Mouse (Mus musculus): Measurements from ENCODE around the gene Hfe2. TPM values are rescaled to one million over a fixed set of nuclear protein-coding genes. Genes with fewer than 3 reads are reported as not detected.
"Not testable (repeated sequence)": the region's sequence is repeated elsewhere in the genome, so short reads cannot be mapped to it uniquely, and the experiment has no call there.

Hfe2 gene
- not detected in 2 replicates for total RNA-seq (2015; ENCODE audit: low replicate concordance)
- total RNA-seq (2017; ENCODE audit: low replicate concordance), result 0.17 TPM in 1 of 2 replicates, not detected in the other

GRCm38 (mm10) chr3:96524914-96525313, at the start of gene Hfe2:
Gene Hfe2 (plus strand): TSS chr3:96525172.
- no peak for ATAC-seq (replicated peaks; ENCODE audit: low FRiP score, poor library complexity, severe bottlenecking)

DNA sequence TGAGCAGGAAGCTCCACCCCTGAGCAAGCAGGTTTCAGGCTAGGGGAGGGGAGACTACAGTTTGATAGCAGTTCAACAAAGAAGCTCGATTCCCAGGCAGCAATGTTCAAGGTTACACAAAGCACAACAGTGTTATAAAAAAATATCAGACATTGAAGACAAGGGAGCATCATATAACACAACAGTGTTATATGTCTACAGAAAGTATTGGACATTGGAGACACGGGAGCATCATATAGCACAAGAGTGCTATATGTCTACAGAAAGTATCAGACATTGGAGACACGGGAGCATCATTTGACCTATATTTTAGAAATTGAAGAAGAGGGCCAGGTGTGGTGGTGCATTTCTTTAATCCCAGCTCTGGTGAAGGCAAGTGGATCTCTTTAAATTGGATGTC, 47.9 kb upstream of the Hfe2 start:
- ATAC-seq (replicated peaks; ENCODE audit: low FRiP score, poor library complexity, severe bottlenecking), result no peak

- no peak for ATAC-seq (replicated peaks; ENCODE audit: low FRiP score, poor library complexity, severe bottlenecking)
Observed at GRCm38 (mm10) chr3:96477558-96477957, 47.4 kb upstream of the Hfe2 start.

DNA sequence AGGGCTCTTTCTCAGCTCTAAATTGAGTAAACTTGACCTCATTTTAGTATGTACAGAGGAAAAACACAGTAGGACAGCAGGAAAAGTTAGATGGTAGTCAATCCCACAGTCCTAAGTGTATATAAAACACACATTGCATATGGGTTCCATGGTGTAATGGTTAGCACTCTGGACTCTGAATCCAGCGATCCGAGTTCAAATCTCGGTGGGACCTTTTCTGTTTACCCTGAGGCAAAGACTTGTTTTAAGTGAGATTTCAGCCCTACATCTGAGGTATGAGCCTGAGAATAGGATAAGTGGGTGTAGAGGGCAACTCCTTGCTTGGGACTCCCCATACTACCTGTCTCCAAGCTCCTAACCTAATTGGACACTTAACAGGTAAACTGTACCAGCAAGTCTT, 45.7 kb upstream of the Hfe2 start:
- no peak for ATAC-seq (replicated peaks; ENCODE audit: low FRiP score, poor library complexity, severe bottlenecking)

DNA sequence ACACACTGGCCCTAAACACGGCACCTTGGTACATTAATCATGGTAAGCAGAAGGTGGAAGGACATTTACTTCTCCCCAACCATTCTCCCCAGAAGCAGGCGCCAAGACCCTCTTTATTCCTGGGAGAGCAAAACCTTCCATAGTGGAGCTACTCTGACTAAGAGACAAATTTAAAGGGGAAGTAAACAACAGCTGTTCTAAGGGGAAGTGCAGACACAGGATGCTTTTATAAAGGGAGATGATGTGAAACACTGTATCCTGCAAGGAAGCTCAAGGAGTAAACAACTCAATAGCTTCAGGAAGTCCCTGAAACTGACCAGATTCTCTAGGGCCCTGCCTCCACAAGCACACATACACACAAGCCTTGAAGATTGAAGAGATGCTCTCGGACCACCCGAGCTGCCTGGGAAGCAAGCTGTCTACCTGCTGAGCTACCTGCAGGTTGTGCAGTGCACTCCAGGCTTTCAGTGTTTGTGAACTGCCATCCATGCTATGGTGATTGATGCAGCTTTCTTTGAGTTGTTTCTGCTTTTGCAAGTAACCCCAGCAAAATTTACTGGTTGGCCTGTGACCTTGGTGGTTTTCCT, 44.2 kb upstream of the Hfe2 start:
- no peak for ATAC-seq (replicated peaks; ENCODE audit: low FRiP score, poor library complexity, severe bottlenecking)

DNA sequence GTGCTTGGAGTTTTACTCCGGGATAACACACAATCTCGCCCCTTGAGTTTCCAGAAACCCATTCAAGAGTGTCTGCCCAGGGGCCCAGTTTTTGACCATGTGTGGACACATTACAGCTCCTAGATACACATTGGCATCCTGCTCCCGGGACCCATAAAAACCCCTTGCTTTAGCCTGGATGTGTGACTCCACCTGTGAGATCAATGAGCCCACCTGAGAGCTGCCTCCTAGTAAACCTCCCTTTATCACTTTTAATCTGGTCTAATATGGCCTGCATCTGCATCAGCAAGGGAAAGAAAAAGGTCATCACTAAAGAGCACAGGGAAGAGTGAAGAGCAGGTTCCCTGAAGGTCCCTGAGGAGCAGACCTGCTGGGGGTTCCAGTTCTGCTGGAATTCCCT, 43.1 kb upstream of the Hfe2 start:
- no peak for ATAC-seq (replicated peaks; ENCODE audit: low FRiP score, poor library complexity, severe bottlenecking)

- ATAC-seq (replicated peaks; ENCODE audit: low FRiP score, poor library complexity, severe bottlenecking), result no peak
Observed at GRCm38 (mm10) chr3:96482451-96482850, 42.5 kb upstream of the Hfe2 start.

DNA sequence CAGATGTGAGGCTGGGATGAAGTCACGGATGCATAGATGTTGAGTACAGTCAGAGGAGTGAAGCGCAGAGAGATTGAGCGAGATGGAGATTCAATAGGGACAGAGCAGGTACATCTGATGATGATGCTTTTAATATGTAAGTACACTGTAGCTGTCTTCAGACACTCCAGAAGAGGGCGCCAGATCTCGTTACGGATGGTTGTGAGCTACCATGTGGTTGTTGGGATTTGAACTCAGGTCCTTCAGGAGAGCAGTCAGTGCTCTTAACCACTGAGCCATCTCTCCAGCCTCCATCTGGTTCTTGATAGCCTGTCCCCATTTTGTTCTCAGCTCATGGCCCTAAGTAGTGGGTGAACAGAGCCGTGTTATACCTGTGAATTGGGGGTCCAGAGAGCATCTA, 41.9 kb upstream of the Hfe2 start:
- ATAC-seq (replicated peaks; ENCODE audit: low FRiP score, poor library complexity, severe bottlenecking), result not testable (repeated sequence)

DNA sequence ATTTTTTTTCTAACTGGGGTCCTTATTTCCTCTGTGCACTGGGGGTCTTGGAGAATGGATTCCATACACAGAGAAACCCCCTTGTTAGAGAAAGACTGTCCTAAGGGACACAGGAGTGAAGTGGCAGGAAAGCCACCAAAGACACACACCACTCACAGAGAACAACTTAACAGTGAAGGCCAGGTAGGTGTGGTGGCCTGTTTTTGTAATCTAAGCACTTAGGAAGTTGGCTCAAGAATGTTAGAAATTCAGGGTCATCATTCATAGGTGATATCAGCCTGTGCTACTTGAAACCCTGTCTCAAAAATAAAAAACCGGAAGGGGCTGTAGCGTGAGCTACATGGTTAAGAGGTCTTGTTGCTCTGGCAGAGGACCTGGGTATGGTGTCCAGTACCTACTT, 41.0 kb upstream of the Hfe2 start:
- no peak for ATAC-seq (replicated peaks; ENCODE audit: low FRiP score, poor library complexity, severe bottlenecking)

DNA sequence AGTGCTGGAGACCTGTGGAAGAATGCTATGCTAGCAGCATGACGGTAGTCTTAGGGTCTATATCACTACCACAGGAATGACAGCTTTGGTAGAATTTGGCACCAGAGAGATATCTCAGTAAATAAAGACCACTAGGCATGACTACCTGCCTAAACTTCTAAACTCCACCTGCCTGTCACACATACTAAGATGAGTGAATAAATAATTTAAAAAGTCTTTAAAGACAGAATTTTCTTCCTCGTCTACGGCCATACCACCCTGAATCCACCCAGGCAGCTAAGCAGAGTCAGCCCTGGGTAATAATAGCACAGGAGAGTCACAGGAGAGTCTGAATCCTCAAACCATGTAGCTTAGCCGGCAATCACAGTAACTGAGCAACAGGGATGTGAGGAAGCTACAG, 40.1 kb upstream of the Hfe2 start:
- no peak for ATAC-seq (replicated peaks; ENCODE audit: low FRiP score, poor library complexity, severe bottlenecking)

DNA sequence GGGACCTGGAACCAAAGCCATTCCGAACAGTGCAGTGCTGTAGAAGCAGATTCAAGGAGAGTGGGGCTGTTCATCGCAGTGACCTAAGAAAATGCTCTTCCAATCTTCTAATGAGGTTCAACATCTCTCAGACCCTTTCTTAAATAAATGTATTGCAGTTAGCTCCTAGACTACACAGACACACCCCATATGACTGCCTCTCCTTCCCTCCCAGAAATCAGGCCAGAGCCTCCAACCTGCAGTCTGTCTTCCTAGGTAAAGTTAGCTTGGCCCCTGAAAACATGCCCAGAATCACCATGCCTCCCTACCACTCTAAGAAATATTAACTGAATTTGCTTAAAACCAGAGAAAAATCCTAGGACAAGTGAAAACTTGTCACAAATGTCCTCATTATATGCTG, 39.6 kb upstream of the Hfe2 start:
- no peak for ATAC-seq (replicated peaks; ENCODE audit: low FRiP score, poor library complexity, severe bottlenecking)

DNA sequence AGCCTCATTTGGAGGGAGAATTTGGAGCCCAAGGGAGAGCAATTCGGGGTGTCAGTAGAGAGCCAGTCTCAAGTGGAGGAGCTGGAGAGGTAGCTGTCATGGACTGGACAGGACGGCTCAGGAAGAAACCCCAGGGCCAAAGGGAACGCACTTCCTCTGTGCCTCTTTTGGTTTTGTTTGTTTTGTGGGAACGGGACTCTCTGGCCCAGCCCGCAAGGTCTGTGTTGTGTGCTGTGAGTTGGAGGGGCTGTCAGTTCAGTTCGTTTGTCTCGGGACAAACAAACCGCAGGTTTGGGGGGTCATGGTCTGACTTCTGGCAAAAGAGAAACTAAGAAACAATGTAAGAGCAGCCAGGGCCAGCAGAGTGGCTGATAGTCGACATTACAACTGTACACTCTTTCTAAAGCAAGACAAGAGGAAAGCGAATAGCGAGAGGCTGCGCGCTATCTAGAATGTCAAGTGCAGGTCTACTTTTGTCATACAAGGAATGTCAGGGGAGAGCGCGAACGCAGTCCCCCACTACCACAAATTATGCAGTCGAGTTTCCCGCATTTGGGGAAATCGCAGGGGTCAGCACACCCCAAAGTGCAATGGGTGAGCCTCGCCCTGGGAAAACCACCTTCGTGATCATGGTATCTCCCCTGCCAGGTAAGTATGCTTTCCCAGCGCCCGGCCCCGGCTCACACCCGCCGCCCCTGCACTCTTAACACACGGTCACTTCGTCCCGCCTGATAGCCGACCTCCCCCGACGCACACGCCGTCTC, 38.7 kb upstream of the Hfe2 start:
- peak; percentile 53 for ATAC-seq (replicated peaks; ENCODE audit: low FRiP score, poor library complexity, severe bottlenecking)

DNA sequence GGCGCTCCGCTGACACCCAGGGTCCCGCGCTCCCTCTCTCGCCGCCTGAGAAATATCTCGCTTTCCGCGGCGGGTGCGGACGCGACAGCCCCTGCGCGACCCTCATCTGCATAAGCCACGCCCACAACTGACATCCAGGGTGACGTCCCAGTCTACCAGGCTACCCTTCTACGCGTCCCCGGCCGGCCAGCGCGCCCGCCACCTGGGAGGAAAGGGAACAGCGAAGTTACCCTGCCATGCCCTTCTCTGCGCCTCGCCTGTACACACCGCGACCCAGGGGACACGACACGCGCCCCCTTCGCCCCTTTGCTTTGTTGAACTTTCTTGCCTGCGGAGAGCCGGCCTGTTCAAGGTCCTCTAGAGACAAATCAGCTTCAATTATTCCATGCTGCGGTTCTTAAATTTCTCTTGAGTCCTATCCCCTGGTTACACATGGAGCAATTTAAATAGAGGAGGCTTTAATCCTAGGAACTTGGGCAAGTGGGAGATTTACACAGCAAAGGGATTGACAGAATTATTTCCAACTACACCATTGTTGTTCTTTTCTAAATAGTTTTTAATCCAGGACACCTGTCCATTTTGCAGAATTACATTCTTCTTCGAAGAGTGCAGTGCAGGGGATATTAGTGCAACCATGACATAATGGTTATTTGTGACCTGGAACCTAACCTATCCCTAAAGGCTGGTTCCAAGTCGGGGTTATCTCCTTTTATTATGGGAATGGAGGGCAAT, 38.0 kb upstream of the Hfe2 start:
- peak; percentile 82 for ATAC-seq (replicated peaks; ENCODE audit: low FRiP score, poor library complexity, severe bottlenecking)

- ATAC-seq (replicated peaks; ENCODE audit: low FRiP score, poor library complexity, severe bottlenecking), result no peak
Observed at GRCm38 (mm10) chr3:96487596-96488289, 37.2 kb upstream of the Hfe2 start.

DNA sequence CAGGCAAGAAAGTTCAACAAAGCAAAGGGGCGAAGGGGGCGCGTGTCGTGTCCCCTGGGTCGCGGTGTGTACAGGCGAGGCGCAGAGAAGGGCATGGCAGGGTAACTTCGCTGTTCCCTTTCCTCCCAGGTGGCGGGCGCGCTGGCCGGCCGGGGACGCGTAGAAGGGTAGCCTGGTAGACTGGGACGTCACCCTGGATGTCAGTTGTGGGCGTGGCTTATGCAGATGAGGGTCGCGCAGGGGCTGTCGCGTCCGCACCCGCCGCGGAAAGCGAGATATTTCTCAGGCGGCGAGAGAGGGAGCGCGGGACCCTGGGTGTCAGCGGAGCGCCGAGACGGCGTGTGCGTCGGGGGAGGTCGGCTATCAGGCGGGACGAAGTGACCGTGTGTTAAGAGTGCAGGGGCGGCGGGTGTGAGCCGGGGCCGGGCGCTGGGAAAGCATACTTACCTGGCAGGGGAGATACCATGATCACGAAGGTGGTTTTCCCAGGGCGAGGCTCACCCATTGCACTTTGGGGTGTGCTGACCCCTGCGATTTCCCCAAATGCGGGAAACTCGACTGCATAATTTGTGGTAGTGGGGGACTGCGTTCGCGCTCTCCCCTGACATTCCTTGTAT, 36.6 kb upstream of the Hfe2 start:
- ATAC-seq (replicated peaks; ENCODE audit: low FRiP score, poor library complexity, severe bottlenecking), result peak; percentile 80

DNA sequence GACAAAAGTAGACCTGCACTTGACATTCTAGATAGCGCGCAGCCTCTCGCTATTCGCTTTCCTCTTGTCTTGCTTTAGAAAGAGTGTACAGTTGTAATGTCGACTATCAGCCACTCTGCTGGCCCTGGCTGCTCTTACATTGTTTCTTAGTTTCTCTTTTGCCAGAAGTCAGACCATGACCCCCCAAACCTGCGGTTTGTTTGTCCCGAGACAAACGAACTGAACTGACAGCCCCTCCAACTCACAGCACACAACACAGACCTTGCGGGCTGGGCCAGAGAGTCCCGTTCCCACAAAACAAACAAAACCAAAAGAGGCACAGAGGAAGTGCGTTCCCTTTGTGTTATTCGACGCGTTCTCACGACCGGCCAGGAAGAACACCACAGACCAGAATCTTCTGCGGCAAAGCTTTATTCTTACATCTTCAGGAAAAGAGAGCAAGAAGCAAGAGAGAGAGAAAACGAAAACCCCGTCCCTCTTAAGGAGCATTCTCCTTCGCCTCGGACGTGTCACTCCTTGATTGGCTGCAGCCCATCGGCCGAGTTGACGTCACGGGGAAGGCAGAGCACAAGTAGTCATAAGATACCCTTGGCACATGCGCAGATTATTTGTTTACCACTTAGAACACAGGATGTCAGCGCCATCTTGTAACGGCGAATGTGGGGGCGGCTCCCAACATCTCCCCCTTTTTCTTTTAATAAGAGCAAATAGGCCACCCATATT, 35.9 kb upstream of the Hfe2 start:
- peak; percentile 57 for ATAC-seq (replicated peaks; ENCODE audit: low FRiP score, poor library complexity, severe bottlenecking)

GRCm38 (mm10) chr3:96489636-96490035, 35.3 kb upstream of the Hfe2 start:
- not testable (repeated sequence) for ATAC-seq (replicated peaks; ENCODE audit: low FRiP score, poor library complexity, severe bottlenecking)

GRCm38 (mm10) chr3:96494456-96494855, 30.5 kb upstream of the Hfe2 start:
- ATAC-seq (replicated peaks; ENCODE audit: low FRiP score, poor library complexity, severe bottlenecking), result not testable (repeated sequence)

GRCm38 (mm10) chr3:96494912-96495311, 30.1 kb upstream of the Hfe2 start:
- ATAC-seq (replicated peaks; ENCODE audit: low FRiP score, poor library complexity, severe bottlenecking), result no peak
